Mouse (Mus musculus): Measurements from ENCODE around the gene Cep162. TPM values are rescaled to one million over a fixed set of nuclear protein-coding genes. Genes with fewer than 3 reads are reported as not detected.

Gene Cep162
- polyA plus RNA-seq, 1 experiment from 2014 or later = 3.2 TPM

- 79% methylated on average over 6 of the region's 6 CpGs for WGBS (ENCODE audit: insufficient replicate concordance)
- H3K9me3 ChIP-seq (replicated peaks) = no peaks in the 10 kb centered on the region
Observed at GRCm38 (mm10) chr9:87198036-87198435, 57.3 kb downstream of the Cep162 start.

DNA sequence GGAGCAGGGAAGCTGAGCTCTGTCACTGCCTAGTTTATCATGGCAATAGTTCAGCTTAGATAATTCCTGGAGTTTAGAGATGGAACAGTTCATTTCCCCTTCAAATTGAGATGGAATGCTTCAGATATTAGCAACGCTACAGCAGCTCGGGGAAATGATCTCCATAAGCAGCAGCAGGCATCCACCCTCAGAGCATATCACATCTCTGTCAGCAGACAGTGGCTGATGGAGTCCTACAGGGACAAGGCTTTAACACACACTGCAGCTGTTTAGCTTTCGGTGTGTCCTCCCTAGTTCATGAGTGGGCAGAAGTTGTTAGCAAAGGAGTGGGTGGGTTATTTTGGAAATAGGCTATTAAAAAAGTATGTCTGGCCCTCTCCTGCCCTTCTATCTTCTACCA lies 58.1 kb downstream of the Cep162 start:
- Histone ChIP-seq H3K9me3 (replicated peaks) (peaks cover 4% of the 10 kb centered on the region; the same call in 1 of the 2 replicates), H3K27me3 (replicated peaks) (no peaks in the 10 kb centered on the region), H3K4me2 (no peak overlapping the region), H3K36me3 (peaks cover 48% of the 10 kb centered on the region), H3K9ac (no peak overlapping the region), H3K27ac (no peak overlapping the region), H3K4me3 (no peak overlapping the region), H3K4me1 (no peaks in the 10 kb centered on the region)
- WGBS (ENCODE audit: insufficient replicate concordance) = 68% methylated on average over 3 of the region's 3 CpGs
- ATAC-seq = no peak

More at GRCm38 (mm10) chr9:87198036-87198435, 57.3 kb downstream of the Cep162 start:
- ATAC-seq = no peak
- no peaks in the 10 kb centered on the region for H3K4me1 ChIP-seq
- no peak overlapping the region for H3K4me3 ChIP-seq
- H3K36me3 ChIP-seq = peaks cover 48% of the 10 kb centered on the region
- H3K4me2 ChIP-seq = no peak overlapping the region
- H3K9ac ChIP-seq = no peak overlapping the region
- no peaks in the 10 kb centered on the region for H3K27me3 ChIP-seq (replicated peaks)
- no peak overlapping the region for H3K27ac ChIP-seq

DNA sequence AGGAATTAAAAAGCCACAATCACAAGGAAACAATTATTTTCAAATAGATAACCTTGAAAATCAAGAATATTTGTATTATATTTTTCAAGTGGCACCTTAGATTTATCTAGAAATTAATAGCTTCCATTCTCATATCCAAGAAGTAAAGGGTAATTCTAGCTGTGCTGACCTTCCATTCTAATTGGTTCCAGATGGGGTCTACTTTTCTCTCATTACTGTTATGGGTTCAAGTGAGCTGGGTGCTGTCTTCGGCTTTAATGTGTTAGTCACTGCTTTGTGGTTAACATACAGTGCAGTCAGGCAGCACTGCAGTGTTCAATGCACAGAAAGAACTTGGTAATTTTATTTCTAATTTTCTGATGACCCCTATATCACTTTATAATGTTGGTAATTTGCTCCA lies 61.6 kb downstream of the Cep162 start:
- Histone ChIP-seq H3K27ac (no peak overlapping the region), H3K4me3 (no peak overlapping the region), H3K9ac (no peak overlapping the region), H3K4me2 (no peak overlapping the region), H3K27me3 (replicated peaks) (no peaks in the 10 kb centered on the region), H3K36me3 (peaks cover 53% of the 10 kb centered on the region), H3K4me1 (no peaks in the 10 kb centered on the region), H3K9me3 (replicated peaks) (peaks cover 15% of the 10 kb centered on the region)
- ATAC-seq = no peak
- 75% methylated on average over 1 of the region's 1 CpGs for WGBS (ENCODE audit: insufficient replicate concordance)

DNA sequence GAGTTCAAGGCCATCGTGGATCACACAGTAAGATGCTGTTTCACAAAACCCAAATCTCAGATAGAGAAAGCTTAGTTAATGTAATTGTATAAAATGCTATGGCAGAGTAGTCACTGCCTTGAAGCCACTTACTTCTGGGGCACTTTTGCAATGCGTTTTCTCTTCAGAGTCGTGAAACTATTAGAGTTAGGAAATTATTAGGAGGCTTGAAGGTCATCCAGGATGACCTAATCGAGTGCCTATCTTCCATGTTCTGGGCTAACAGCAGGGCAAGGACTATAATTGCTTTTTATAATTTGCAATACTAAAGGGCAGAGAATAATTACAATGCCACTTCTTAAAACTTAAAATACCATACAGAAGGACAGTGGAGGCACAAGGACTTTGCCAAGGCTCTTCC lies 68.0 kb downstream of the Cep162 start:
- WGBS (ENCODE audit: insufficient replicate concordance) = 78% methylated on average over 4 of the region's 4 CpGs
- Histone ChIP-seq H3K4me2 (no peak overlapping the region), H3K4me1 (no peaks in the 10 kb centered on the region), H3K27me3 (replicated peaks) (no peaks in the 10 kb centered on the region), H3K27ac (no peak overlapping the region), H3K36me3 (peaks cover 22% of the 10 kb centered on the region), H3K9ac (no peak overlapping the region), H3K9me3 (replicated peaks) (peaks cover 12% of the 10 kb centered on the region), H3K4me3 (no peak overlapping the region)
- ATAC-seq = no peak

GRCm38 (mm10) chr9:87182231-87182630 lies 73.1 kb downstream of the Cep162 start:
- WGBS (ENCODE audit: insufficient replicate concordance) = 84% methylated on average over 10 of the region's 10 CpGs
- no peaks in the 10 kb centered on the region for H3K36me3 ChIP-seq
- H3K9me3 ChIP-seq (replicated peaks) = no peaks in the 10 kb centered on the region
- no peaks in the 10 kb centered on the region for H3K27me3 ChIP-seq (replicated peaks)
- H3K4me1 ChIP-seq = no peaks in the 10 kb centered on the region
- no peak for ATAC-seq
- H3K4me2 ChIP-seq = no peak overlapping the region
- no peak overlapping the region for H3K4me3 ChIP-seq
- H3K27ac ChIP-seq = no peak overlapping the region
- no peak overlapping the region for H3K9ac ChIP-seq

GRCm38 (mm10) chr9:87178534-87178933 lies 76.8 kb downstream of the Cep162 start:
- no peaks in the 10 kb centered on the region for H3K9me3 ChIP-seq (replicated peaks)
- H3K4me3 ChIP-seq = no peak overlapping the region
- WGBS (ENCODE audit: insufficient replicate concordance) = 53% methylated on average over 7 of the region's 7 CpGs
- no peak overlapping the region for H3K4me2 ChIP-seq
- no peak for ATAC-seq
- H3K27ac ChIP-seq = no peak overlapping the region
- no peaks in the 10 kb centered on the region for H3K4me1 ChIP-seq
- no peak overlapping the region for H3K9ac ChIP-seq
- no peaks in the 10 kb centered on the region for H3K36me3 ChIP-seq
- no peaks in the 10 kb centered on the region for H3K27me3 ChIP-seq (replicated peaks)

DNA sequence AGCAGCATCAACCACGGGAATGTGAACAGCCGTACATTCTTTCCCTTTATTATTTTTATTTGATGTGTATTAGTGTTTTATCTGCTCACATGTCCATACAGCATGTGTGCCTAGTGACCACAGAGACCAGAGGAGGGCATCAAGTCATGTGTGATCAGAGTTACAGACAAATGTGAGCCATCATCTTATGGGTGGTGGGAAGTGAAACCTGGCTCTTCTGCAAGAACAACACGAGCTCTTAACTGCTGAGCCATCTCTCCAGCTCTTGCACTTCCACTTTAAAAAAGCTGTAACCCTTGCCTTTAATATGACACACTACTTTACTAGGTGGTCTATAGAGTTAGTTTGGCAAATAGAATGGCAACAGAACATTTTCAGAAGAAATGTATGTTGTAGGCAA lies 83.8 kb downstream of the Cep162 start:
- 64% methylated on average over 3 of the region's 3 CpGs for WGBS (ENCODE audit: insufficient replicate concordance)
- Histone ChIP-seq H3K9ac (no peak overlapping the region), H3K9me3 (replicated peaks) (no peaks in the 10 kb centered on the region), H3K4me2 (no peak overlapping the region), H3K36me3 (no peaks in the 10 kb centered on the region), H3K27ac (no peak overlapping the region), H3K4me1 (no peaks in the 10 kb centered on the region), H3K4me3 (no peak overlapping the region), H3K27me3 (replicated peaks) (no peaks in the 10 kb centered on the region)
- ATAC-seq = no peak

GRCm38 (mm10) chr9:87170891-87171290 lies 84.4 kb downstream of the Cep162 start:
- 58% methylated on average over 3 of the region's 3 CpGs for WGBS (ENCODE audit: insufficient replicate concordance)
- H3K9ac ChIP-seq = no peak overlapping the region
- no peak overlapping the region for H3K4me2 ChIP-seq
- H3K4me1 ChIP-seq = no peaks in the 10 kb centered on the region
- no peak overlapping the region for H3K27ac ChIP-seq
- H3K27me3 ChIP-seq (replicated peaks) = no peaks in the 10 kb centered on the region
- H3K9me3 ChIP-seq (replicated peaks) = no peaks in the 10 kb centered on the region
- no peaks in the 10 kb centered on the region for H3K36me3 ChIP-seq
- no peak for ATAC-seq
- H3K4me3 ChIP-seq = no peak overlapping the region

- Histone ChIP-seq H3K9me3 (replicated peaks) (no peaks in the 10 kb centered on the region), H3K4me2 (no peak overlapping the region), H3K36me3 (no peaks in the 10 kb centered on the region), H3K4me1 (no peaks in the 10 kb centered on the region), H3K4me3 (no peak overlapping the region), H3K27ac (no peak overlapping the region), H3K27me3 (replicated peaks) (no peaks in the 10 kb centered on the region), H3K9ac (no peak overlapping the region)
- no peak for ATAC-seq
- 78% methylated on average over 12 of the region's 12 CpGs for whole genome bisulfite sequencing (ENCODE audit: insufficient replicate concordance)
Observed at GRCm38 (mm10) chr9:87169144-87169543, 86.2 kb downstream of the Cep162 start.

DNA sequence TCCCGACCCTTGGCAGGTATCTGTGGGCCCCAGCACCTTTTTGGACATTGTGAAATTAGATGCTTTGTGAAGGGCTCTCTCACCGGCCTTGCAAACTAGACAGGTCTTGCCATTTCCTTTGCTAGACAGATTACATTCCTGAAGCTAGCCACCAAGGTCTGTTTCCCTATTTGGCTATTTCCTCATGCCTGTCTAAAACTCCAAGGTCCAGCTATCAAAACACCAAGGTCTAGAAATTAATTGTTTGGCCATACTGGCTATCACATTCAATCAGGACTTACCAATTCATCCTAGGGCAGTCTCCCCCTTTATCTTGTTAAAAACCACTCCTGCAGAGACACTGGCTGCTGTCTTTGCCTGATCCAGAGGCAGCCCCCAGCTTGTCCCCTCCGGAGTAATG lies 87.3 kb downstream of the Cep162 start:
- Histone ChIP-seq H3K9me3 (replicated peaks) (no peaks in the 10 kb centered on the region), H3K4me2 (no peak overlapping the region), H3K27ac (no peak overlapping the region), H3K4me3 (no peak overlapping the region), H3K4me1 (no peaks in the 10 kb centered on the region), H3K36me3 (no peaks in the 10 kb centered on the region), H3K27me3 (replicated peaks) (no peaks in the 10 kb centered on the region), H3K9ac (no peak overlapping the region)
- ATAC-seq = no peak
- 45% methylated on average over 3 of the region's 3 CpGs for WGBS (ENCODE audit: insufficient replicate concordance)

DNA sequence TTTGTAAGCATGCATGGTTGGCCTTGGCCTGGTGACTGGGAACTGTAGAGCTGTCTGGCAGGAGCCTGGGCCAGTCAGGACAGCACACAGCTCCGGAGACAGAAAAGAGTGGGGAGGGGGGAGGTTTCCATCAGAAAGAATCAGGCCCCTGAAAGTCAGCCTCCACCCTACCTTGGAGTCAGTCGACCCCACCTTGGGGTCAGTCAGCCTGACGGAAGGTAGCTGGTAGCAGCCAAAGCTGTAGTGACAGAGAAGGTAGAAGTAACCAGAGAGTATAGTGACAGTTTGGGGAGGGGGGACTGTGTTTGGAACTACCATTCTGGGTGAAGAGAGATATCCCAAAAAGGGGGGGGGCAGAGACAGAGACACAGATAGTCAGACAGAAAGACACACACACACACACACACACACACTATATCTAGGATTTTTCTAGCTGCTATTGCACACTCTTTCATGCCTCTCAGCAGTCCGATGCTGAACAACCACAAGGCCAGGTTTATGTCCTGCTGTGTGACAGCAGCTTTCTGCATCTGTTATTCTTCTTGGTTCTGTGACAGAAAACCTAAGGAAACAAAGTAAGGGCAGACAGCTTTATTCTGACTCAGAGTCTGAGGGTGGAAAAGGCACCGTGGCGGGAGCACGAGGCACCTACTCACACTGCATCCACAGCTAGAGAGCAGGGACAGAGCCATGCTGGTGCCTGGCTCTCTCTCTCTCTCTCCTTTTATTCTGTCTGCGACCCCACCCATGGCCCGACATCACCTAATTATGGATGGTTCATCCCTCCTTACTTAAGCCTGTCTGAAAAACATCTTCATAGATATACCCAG lies 88.1 kb downstream of the Cep162 start:
- Histone ChIP-seq H3K4me2 (no peak overlapping the region), H3K4me1 (no peaks in the 10 kb centered on the region), H3K36me3 (no peaks in the 10 kb centered on the region), H3K4me3 (no peak overlapping the region), H3K27me3 (replicated peaks) (no peaks in the 10 kb centered on the region), H3K27ac (no peak overlapping the region), H3K9ac (no peak overlapping the region), H3K9me3 (replicated peaks) (no peaks in the 10 kb centered on the region)
- 54% methylated on average over 9 of the region's 9 CpGs for WGBS (ENCODE audit: insufficient replicate concordance)
- ATAC-seq = no peak

- no peak for ATAC-seq
- no peaks in the 10 kb centered on the region for H3K36me3 ChIP-seq
- WGBS (ENCODE audit: insufficient replicate concordance) = 74% methylated on average over 4 of the region's 4 CpGs
- no peak overlapping the region for H3K4me2 ChIP-seq
- no peaks in the 10 kb centered on the region for H3K9me3 ChIP-seq (replicated peaks)
- H3K4me1 ChIP-seq = no peaks in the 10 kb centered on the region
- H3K9ac ChIP-seq = no peak overlapping the region
- H3K27me3 ChIP-seq (replicated peaks) = no peaks in the 10 kb centered on the region
- H3K4me3 ChIP-seq = no peak overlapping the region
- no peak overlapping the region for H3K27ac ChIP-seq
Observed at GRCm38 (mm10) chr9:87162559-87162958, 92.8 kb downstream of the Cep162 start.
